Mouse (Mus musculus) myocyte (in vitro differentiated cells): Measurements from ENCODE around the gene Ppp6r3.

Source experiments
- CEBPB ChIP-seq: IDR thresholded peaks from 2 replicates; pipeline ENCODE4 v1.6.1; 2011; ENCODE audit warnings: mild to moderate bottlenecking, moderate library complexity; ENCODE audit not compliant: poor library complexity, insufficient read depth, severe bottlenecking
- E2F4 ChIP-seq: IDR thresholded peaks from one replicate; pipeline ENCODE4 v1.6.1; 2011; ENCODE audit warnings: mild to moderate bottlenecking, control low read depth, moderate library complexity; ENCODE audit not compliant: insufficient read depth
- MAX ChIP-seq: IDR thresholded peaks from one replicate; pipeline ENCODE4 v1.6.1; 2011; ENCODE audit warnings: low read depth, mild to moderate bottlenecking, control low read depth
- MYOD1 ChIP-seq, 3 experiments: IDR thresholded peaks; one replicate each; pipeline ENCODE4 v1.6.1; 2011; ENCODE audit warnings: control low read depth in 2 of 3, low read depth in 2 of 3, mild to moderate bottlenecking in 2 of 3, moderate library complexity in 1 of 3; ENCODE audit not compliant: insufficient read length in 2 of 3, control insufficient read depth in 1 of 3
- MYOG ChIP-seq, 3 experiments: IDR thresholded peaks; one replicate each; pipeline ENCODE4 v1.6.1; 2011; ENCODE audit warnings: control low read depth in 2 of 3, low read depth in 2 of 3, mild to moderate bottlenecking in 2 of 3; ENCODE audit not compliant: insufficient read length in 2 of 3, control insufficient read depth in 1 of 3, insufficient read depth in 1 of 3
- POLR2A ChIP-seq: IDR thresholded peaks from one replicate; pipeline ENCODE4 v1.6.1; 2011; ENCODE audit warnings: low read depth, mild to moderate bottlenecking, control low read depth, moderate library complexity; ENCODE audit not compliant: insufficient read length
- POLR2AphosphoS2 ChIP-seq: IDR thresholded peaks from one replicate; pipeline ENCODE4 v1.6.1; 2011; ENCODE audit warnings: low read depth, control low read depth; ENCODE audit not compliant: insufficient read length
- REST ChIP-seq: IDR thresholded peaks from one replicate; pipeline ENCODE4 v1.6.1; 2011; ENCODE audit warnings: mild to moderate bottlenecking, control low read depth, moderate library complexity; ENCODE audit not compliant: insufficient read depth, insufficient read length
- SRF ChIP-seq: IDR thresholded peaks from one replicate; pipeline ENCODE4 v1.6.1; 2011; ENCODE audit warnings: low read depth; ENCODE audit not compliant: control insufficient read depth, insufficient read length
- TCF12 ChIP-seq: IDR thresholded peaks from one replicate; pipeline ENCODE4 v1.6.1; 2011; ENCODE audit warnings: mild to moderate bottlenecking, control low read depth; ENCODE audit not compliant: poor library complexity, insufficient read depth, severe bottlenecking
- TCF3 ChIP-seq: IDR thresholded peaks from one replicate; pipeline ENCODE4 v1.6.1; 2011; ENCODE audit warnings: low read depth, control low read depth; ENCODE audit not compliant: insufficient read length
- USF1 ChIP-seq: IDR thresholded peaks from one replicate; pipeline ENCODE4 v1.6.1; 2011; ENCODE audit warnings: low read depth, mild to moderate bottlenecking, control low read depth, moderate library complexity

- TF ChIP-seq POLR2A (no peak), POLR2AphosphoS2 (no peak), E2F4 (no peak), MYOG (IDR thresholded peaks at IDR 0.05; ENCODE audit: control insufficient read depth in 1 of 3, insufficient read depth in 1 of 3, insufficient read length in 2 of 3, low read depth in 2 of 3) (peak in 2 of 3 experiments; percentile 82 to 92), USF1 (no peak), MYOD1 (IDR thresholded peaks at IDR 0.05; ENCODE audit: control insufficient read depth in 1 of 3, insufficient read length in 2 of 3, low read depth in 2 of 3) (peak in 2 of 3 experiments; percentile 92 to 96), MAX (no peak), CEBPB (no peak), REST (no peak), SRF (no peak), TCF3 (peak; percentile 68), TCF12 (no peak)
Observed at GRCm38 (mm10) chr19:3419251-3419650, 156.3 kb downstream of the Ppp6r3 start.
